Mouse (Mus musculus) lung, embryonic 16.5 days (tissue): ENCODE measurements at regions not wholly inside any gene's neighbourhood (a gene's known extent, or its start where the extent isn't known, plus 50 kb on each side); places are given as distances from the start of the nearest gene placed in this dataset.
"Not testable (repeated sequence)": the region's sequence is repeated elsewhere in the genome, so short reads cannot be mapped to it uniquely, and the experiment has no call there.

Source experiments
- ATAC-seq: fragments of 200-750 bp; cut with Nextera tagmentation; 2 replicates; pipeline ENCODE4 v1.8.0; 2017; ENCODE audit warnings: low read depth, mild to moderate bottlenecking, moderate library complexity
- H3K27ac ChIP-seq: fragments of 300-500 bp; sonication (generic); 2 replicates; pipeline ENCODE4 v1.5.1; 2014; ENCODE audit warnings: mild to moderate bottlenecking, control low read depth, low read length
- H3K27me3 ChIP-seq: fragments of 300-500 bp; sonication (generic); 2 replicates; pipeline ENCODE4 v1.6.1; 2014; ENCODE audit warnings: low read depth, low read length, mixed read lengths; ENCODE audit not compliant: control insufficient read depth, insufficient read depth
- H3K36me3 ChIP-seq: fragments of 300-500 bp; sonication (generic); 2 replicates; pipeline ENCODE4 v1.6.1; 2014; ENCODE audit warnings: low read length; ENCODE audit not compliant: control insufficient read depth, insufficient read depth
- H3K4me1 ChIP-seq: fragments of 300-500 bp; sonication (generic); replicated peaks from 2 replicates; pipeline ENCODE4 v1.6.1; 2014; ENCODE audit warnings: low read length, mixed read lengths; ENCODE audit not compliant: control insufficient read depth, insufficient read depth
- H3K4me2 ChIP-seq: fragments of 300-500 bp; sonication (generic); 2 replicates; pipeline ENCODE4 v1.6.1; 2014; ENCODE audit warnings: low read depth, low read length, control low read depth
- H3K4me3 ChIP-seq: fragments of 300-500 bp; sonication (generic); 2 replicates; pipeline ENCODE4 v1.5.1; 2014; ENCODE audit warnings: mild to moderate bottlenecking, low read length, control low read depth
- H3K9ac ChIP-seq: fragments of 300-500 bp; sonication (generic); 2 replicates; pipeline ENCODE4 v1.6.1; 2014; ENCODE audit warnings: low read length, control low read depth
- H3K9me3 ChIP-seq: fragments of 300-500 bp; sonication (generic); 2 replicates; pipeline ENCODE4 v1.6.1; 2016; ENCODE audit warnings: low read length; ENCODE audit not compliant: control insufficient read depth
- WGBS: fragments of 180-500 bp; shearing (Covaris S2); extraction: QIAGEN DNeasy Blood & Tissue Kit; methylation state at CpG from one replicate; pipeline ENCODE4 v1.1.7; 2014; 5-methylcytosine and 5-hydroxymethylcytosine counted together

DNA sequence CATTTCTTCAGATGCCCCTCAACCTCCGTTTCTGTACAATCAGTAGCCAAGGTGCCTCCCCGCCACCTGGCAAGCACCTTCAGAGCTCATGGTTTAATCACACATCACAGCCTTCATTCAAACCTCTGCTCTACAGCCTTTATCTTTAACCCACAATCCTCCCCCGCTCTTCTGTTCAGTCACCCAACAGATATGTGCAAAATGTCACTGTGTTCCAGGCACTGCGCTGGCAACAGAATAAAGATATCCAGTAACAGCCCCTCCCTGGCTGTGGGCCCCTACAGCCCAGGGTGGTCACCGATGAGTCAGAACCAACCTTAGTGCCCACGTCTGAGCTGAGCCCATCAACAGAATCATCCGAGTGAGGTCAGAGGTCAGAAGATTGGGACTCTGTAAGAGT lies 54.3 kb upstream of the Ddr1 start:
- H3K9me3 ChIP-seq = no peaks in the 10 kb centered on the region
- WGBS = 79% methylated on average over 7 of the region's 7 CpGs
- H3K4me2 ChIP-seq = no peak overlapping the region
- H3K27ac ChIP-seq = no peak overlapping the region
- no peaks in the 10 kb centered on the region for H3K36me3 ChIP-seq
- no peak for ATAC-seq
- no peaks in the 10 kb centered on the region for H3K4me1 ChIP-seq
- H3K4me3 ChIP-seq = no peak overlapping the region
- no peak overlapping the region for H3K9ac ChIP-seq
- no peaks in the 10 kb centered on the region for H3K27me3 ChIP-seq

DNA sequence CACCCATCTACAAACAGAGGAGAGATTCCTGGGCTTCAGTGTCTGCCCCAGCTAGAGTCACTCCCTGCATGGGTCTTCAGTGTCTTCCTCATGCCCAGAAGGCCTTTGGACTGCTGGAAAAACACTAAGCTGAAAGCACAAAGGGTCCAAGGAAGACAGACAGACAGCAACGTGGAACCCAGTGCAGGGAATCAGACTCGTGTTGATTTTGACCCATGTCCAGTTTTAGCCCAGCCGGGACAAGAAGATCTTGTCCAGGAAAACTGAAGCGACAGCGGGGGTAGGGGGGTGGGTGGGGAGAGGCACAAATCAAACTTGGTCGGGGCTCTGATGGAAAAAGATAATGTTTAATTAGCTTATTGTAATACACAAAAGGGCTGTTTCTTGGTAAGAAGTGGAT lies 55.3 kb upstream of the Ddr1 start:
- no peak overlapping the region for H3K4me2 ChIP-seq
- no peak overlapping the region for H3K4me3 ChIP-seq
- H3K27ac ChIP-seq = no peak overlapping the region
- no peak for ATAC-seq
- no peak overlapping the region for H3K9ac ChIP-seq
- WGBS = 61% methylated on average over 6 of the region's 6 CpGs
- H3K9me3 ChIP-seq = no peaks in the 10 kb centered on the region
- H3K36me3 ChIP-seq = no peaks in the 10 kb centered on the region
- no peaks in the 10 kb centered on the region for H3K4me1 ChIP-seq
- H3K27me3 ChIP-seq = no peaks in the 10 kb centered on the region

DNA sequence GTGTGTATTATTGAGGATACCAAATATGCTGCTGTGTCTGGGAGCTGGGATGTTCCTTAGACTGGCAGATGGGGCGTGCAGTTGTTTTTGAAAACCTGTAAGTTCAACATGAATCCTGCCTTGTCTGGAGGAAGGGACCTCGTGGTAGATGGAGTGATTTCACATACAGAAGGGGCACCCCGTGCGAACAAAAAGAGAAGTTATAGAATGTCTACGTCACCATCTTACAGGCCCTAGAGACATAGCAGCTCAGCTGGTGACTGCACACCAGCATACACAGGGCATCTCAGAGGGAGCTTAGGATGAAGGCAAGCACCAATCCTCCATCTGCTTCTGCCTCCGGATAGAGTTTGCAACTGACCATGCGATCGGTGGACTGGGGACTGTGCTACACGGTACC lies 58.2 kb upstream of the Ddr1 start:
- WGBS = 89% methylated on average over 9 of the region's 9 CpGs
- Histone ChIP-seq H3K36me3 (no peaks in the 10 kb centered on the region), H3K4me2 (no peak overlapping the region), H3K4me1 (no peaks in the 10 kb centered on the region), H3K4me3 (no peak overlapping the region), H3K27me3 (no peaks in the 10 kb centered on the region), H3K9ac (no peak overlapping the region), H3K9me3 (no peaks in the 10 kb centered on the region), H3K27ac (no peak overlapping the region)
- no peak for ATAC-seq

DNA sequence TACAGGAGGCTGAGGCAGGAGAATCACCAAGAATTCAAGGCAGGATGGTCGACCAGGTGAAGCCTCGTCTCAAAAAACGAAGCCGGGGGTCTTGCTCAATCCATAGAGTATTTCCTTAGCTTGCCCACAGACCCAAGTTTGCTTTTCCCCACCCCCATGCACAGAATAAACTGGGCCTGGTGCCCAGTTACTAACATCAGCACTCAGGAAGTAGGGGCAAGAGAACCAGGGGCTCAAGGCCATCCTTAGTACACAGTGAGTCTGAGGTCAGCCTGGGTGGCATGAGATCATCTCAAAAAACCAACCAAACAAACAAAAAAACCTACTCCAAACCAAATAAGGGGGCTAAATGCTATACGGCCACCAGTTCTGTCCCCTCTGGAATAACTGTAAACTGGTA lies 58.4 kb upstream of the Ier3 start:
- 82% methylated on average over 5 of the region's 5 CpGs for WGBS
- no peak for ATAC-seq
- no peak overlapping the region for H3K9ac ChIP-seq
- H3K27ac ChIP-seq = no peak overlapping the region
- no peak overlapping the region for H3K4me2 ChIP-seq
- H3K27me3 ChIP-seq = no peaks in the 10 kb centered on the region
- H3K9me3 ChIP-seq = no peaks in the 10 kb centered on the region
- no peak overlapping the region for H3K4me3 ChIP-seq
- no peaks in the 10 kb centered on the region for H3K4me1 ChIP-seq
- no peaks in the 10 kb centered on the region for H3K36me3 ChIP-seq

DNA sequence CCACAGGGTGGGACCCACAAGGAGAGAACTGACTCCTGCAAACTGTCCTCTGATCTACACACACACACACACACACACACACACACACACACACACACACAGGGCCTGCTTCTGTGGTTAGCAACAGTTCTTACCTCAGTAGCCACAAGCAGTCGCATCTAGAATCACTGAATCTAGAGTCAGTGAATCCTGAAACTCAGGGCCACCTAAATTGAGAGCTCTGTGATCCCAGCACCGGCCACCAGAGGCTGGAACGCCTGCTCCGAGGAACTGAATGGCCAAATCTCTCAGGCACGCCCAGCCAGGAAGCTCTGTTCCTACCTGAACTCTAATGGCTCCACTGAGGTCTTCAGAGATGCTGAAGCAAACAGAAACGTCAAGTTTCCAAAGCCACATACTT lies 57.6 kb upstream of the Ier3 start:
- no peaks in the 10 kb centered on the region for H3K36me3 ChIP-seq
- H3K27me3 ChIP-seq = no peaks in the 10 kb centered on the region
- H3K4me1 ChIP-seq = no peaks in the 10 kb centered on the region
- no peak overlapping the region for H3K4me2 ChIP-seq
- H3K27ac ChIP-seq = no peak overlapping the region
- H3K9ac ChIP-seq = no peak overlapping the region
- no peak overlapping the region for H3K4me3 ChIP-seq
- ATAC-seq = peak; percentile 49; the same call in 1 of the 2 replicates
- WGBS = 15% methylated on average over 6 of the region's 6 CpGs
- H3K9me3 ChIP-seq = no peaks in the 10 kb centered on the region

DNA sequence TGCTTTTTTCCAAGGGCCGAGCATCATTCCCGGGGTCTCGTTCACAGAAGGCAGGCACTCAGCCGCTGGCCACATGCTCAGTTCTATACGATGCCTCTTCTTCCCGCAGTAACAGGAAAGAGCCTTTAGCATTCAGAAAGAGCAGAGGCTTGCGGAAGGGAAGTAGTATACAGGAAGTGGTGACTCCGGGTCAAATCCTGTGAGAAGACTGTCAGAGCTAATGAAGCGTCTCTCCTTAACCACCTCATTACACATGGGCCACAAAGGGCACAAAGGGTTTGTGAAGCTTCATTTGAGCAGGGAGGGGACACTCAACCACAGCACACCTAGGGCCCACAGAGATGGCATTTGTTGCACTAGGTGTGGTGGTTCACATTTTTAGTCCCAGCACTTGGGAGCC lies 55.1 kb upstream of the Ier3 start:
- ATAC-seq = no peak
- 59% methylated on average over 9 of the region's 9 CpGs for WGBS
- no peaks in the 10 kb centered on the region for H3K27me3 ChIP-seq
- H3K9ac ChIP-seq = no peak overlapping the region
- H3K4me3 ChIP-seq = no peak overlapping the region
- no peaks in the 10 kb centered on the region for H3K9me3 ChIP-seq
- H3K4me2 ChIP-seq = no peak overlapping the region
- H3K27ac ChIP-seq = no peak overlapping the region
- no peaks in the 10 kb centered on the region for H3K36me3 ChIP-seq
- peaks cover 7% of the 10 kb centered on the region; the same call in 1 of the 2 replicates for H3K4me1 ChIP-seq

DNA sequence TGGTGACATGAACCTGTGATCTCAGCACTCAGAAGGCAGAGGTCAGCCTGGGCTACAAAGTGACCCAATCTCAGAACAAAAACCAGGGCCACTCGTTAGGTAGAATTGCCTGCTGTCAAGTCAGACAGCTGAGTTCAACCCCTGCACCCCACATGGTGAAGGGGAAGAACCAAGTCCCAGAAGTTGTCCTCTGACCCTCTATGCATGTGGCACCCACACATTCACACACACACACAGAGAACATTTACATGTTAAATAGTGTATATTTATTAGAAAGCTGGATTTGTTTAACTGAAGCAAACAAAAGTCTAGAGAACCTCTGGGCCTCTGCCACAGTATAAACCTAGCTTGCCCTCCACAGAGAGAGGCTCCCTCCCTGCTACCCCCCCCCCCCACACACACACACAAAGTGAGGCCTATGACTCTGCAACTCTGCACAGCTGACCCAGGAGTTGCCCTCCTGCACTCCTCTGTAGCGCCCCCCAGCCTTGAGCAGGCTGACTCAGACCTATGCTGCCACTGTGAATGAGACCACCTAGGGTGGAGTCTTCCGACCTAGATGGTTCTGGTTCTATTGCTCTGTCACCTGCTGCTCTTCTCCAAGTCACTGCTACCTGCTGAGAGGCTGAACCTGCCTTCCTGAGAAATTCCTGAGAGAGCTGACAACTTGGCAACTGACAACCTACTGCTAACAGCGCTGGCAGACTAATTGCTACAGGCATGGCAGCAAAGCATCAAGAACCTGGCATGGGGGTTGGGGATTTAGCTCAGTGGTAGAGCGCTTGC lies 52.1 kb upstream of the Ier3 start:
- no peak overlapping the region for H3K4me2 ChIP-seq
- no peaks in the 10 kb centered on the region for H3K36me3 ChIP-seq
- H3K27ac ChIP-seq = no peak overlapping the region
- no peak; the same call in 1 of the 2 replicates for ATAC-seq
- H3K9me3 ChIP-seq = no peaks in the 10 kb centered on the region
- H3K4me3 ChIP-seq = no peak overlapping the region
- no peaks in the 10 kb centered on the region for H3K27me3 ChIP-seq
- H3K9ac ChIP-seq = no peak overlapping the region
- H3K4me1 ChIP-seq = peaks cover 7% of the 10 kb centered on the region; the same call in 1 of the 2 replicates
- 61% methylated on average over 5 of the region's 5 CpGs for WGBS

DNA sequence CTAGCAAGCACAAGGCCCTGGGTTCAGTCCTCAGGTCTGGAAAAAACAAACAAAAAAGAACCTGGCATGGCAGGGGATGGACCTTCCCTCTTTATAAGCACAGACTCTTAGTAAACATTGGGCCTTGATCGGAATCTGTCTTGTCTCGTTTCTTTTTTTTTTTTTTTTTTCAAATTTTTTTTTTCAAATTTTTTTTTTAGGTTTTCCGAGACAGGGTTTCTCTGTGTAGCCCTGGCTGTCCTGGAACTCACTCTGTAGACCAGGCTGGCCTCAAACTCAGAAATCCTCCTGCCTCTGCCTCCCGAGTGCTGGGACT lies 51.6 kb upstream of the Ier3 start:
- not testable (repeated sequence) for H3K4me2 ChIP-seq, H3K36me3 ChIP-seq, H3K4me1 ChIP-seq, H3K4me3 ChIP-seq, ATAC-seq, H3K9ac ChIP-seq, H3K27ac ChIP-seq, H3K9me3 ChIP-seq, H3K27me3 ChIP-seq
- WGBS = 71% methylated on average over 4 of the region's 4 CpGs

DNA sequence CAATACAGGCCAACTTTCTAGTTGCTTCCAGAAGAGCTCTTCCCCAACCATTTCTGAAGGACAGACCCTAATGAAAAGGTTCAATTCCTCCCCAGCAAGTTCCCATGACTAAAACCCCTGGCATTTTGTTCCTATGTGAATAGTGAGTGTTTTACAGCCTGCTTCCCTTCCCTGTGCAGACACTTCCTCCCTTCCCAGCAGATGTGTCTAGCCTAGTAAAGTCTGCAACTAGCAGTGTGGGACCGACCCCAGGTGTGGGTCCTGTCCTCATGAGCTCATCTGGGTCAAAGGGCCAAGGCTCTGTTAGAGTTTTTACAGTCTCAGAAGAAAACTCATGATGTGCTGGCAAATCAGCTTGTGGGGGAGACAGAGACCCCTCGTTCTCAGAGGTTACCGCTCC lies 50.9 kb upstream of the Ier3 start:
- Histone ChIP-seq H3K9ac (no peak overlapping the region), H3K4me2 (no peak overlapping the region), H3K36me3 (no peaks in the 10 kb centered on the region), H3K27me3 (no peaks in the 10 kb centered on the region), H3K9me3 (no peaks in the 10 kb centered on the region), H3K4me3 (no peak overlapping the region), H3K27ac (no peak overlapping the region; the same call in 1 of the 2 replicates), H3K4me1 (peaks cover 7% of the 10 kb centered on the region; the same call in 1 of the 2 replicates)
- 53% methylated on average over 3 of the region's 3 CpGs for WGBS
- ATAC-seq = no peak
